Mouse (Mus musculus): ENCODE results near the gene Olfr1283. TPM values are rescaled to one million over a fixed set of nuclear protein-coding genes. Genes with fewer than 3 reads are reported as not detected.
"Not testable (repeated sequence)": the region's sequence is repeated elsewhere in the genome, so short reads cannot be mapped to it uniquely, and the experiment has no call there.

Gene Olfr1283
- total RNA-seq (2015) (not detected in 2 replicates), total RNA-seq (2017) (not detected in 2 replicates)

GRCm38 (mm10) chr2:111366490-111366889, at the start of gene Olfr1283:
Gene Olfr1283, plus strand, starts transcription at chr2:111366790.
- ATAC-seq (ENCODE audit: poor library complexity, severe bottlenecking): no peak

GRCm38 (mm10) chr2:111326220-111326619, 40.4 kb upstream of the Olfr1283 start, which contains the start of gene Olfr1281:
Gene Olfr1281, plus strand, starts transcription at chr2:111326520.
- no peak for ATAC-seq (ENCODE audit: poor library complexity, severe bottlenecking)

- not testable (repeated sequence) for ATAC-seq (ENCODE audit: poor library complexity, severe bottlenecking)
These were observed 32.9 kb upstream of the Olfr1283 start for GRCm38 (mm10) chr2:111333721-111334120.

GRCm38 (mm10) chr2:111335976-111336375, 30.6 kb upstream of the Olfr1283 start, which contains the start of gene Olfr1282:
Gene Olfr1282, minus strand, starts transcription at chr2:111336076.
- ATAC-seq (ENCODE audit: poor library complexity, severe bottlenecking): no peak

GRCm38 (mm10) chr2:111375222-111375621, 8.6 kb downstream of the Olfr1283 start, which contains the start of gene Olfr1284:
Gene Olfr1284, plus strand, starts transcription at chr2:111375522.
- no peak for ATAC-seq (ENCODE audit: poor library complexity, severe bottlenecking)

Other genes starting within 250 kb of the Olfr1283 start
- gene Gm15130, start 213.9 kb upstream of the Olfr1283 start, total RNA-seq (2015): not detected in 2 replicates
- not detected in 2 replicates for gene Gm15130, start 213.9 kb upstream of the Olfr1283 start, total RNA-seq (2017)
- gene 4930430A15Rik, start 137.2 kb upstream of the Olfr1283 start, total RNA-seq (2015): not detected in 2 replicates
- gene 4930430A15Rik, start 137.2 kb upstream of the Olfr1283 start, total RNA-seq (2017): not detected in 2 replicates
- not detected in 2 replicates for gene Olfr1275, start 131.5 kb upstream of the Olfr1283 start, total RNA-seq (2015)
- gene Olfr1275, start 131.5 kb upstream of the Olfr1283 start, total RNA-seq (2017): not detected in 2 replicates
- not detected in 2 replicates for gene Olfr1276, start 112.3 kb upstream of the Olfr1283 start, total RNA-seq (2015)
- not detected in 2 replicates for gene Olfr1276, start 112.3 kb upstream of the Olfr1283 start, total RNA-seq (2017)
- gene Olfr1277, start 92.7 kb upstream of the Olfr1283 start, total RNA-seq (2015): not detected in 2 replicates
- gene Olfr1277, start 92.7 kb upstream of the Olfr1283 start, total RNA-seq (2017): not detected in 2 replicates
- not detected in 2 replicates for gene Olfr1278, start 76.7 kb upstream of the Olfr1283 start, total RNA-seq (2015)
- gene Olfr1278, start 76.7 kb upstream of the Olfr1283 start, total RNA-seq (2017): not detected in 2 replicates
- not detected in 2 replicates for gene Olfr1279, start 66.2 kb upstream of the Olfr1283 start, total RNA-seq (2015)
- gene Olfr1279, start 66.2 kb upstream of the Olfr1283 start, total RNA-seq (2017): not detected in 2 replicates
- not detected in 2 replicates for gene Olfr1280, start 52.8 kb upstream of the Olfr1283 start, total RNA-seq (2015)
- not detected in 2 replicates for gene Olfr1280, start 52.8 kb upstream of the Olfr1283 start, total RNA-seq (2017)
- gene Olfr1281, start 40.3 kb upstream of the Olfr1283 start, total RNA-seq (2015): not detected in 2 replicates
- gene Olfr1281, start 40.3 kb upstream of the Olfr1283 start, total RNA-seq (2017): not detected in 2 replicates
- not detected in 2 replicates for gene Olfr1282, start 30.7 kb upstream of the Olfr1283 start, total RNA-seq (2015)
- not detected in 2 replicates for gene Olfr1282, start 30.7 kb upstream of the Olfr1283 start, total RNA-seq (2017)
- not detected in 2 replicates for gene Olfr1284, start 8.7 kb downstream of the Olfr1283 start, total RNA-seq (2015)
- gene Olfr1284, start 8.7 kb downstream of the Olfr1283 start, total RNA-seq (2017): not detected in 2 replicates
- gene Olfr1286, start 56.3 kb downstream of the Olfr1283 start, total RNA-seq (2015): not detected in 2 replicates
- 0.18 TPM in 1 of 2 replicates, not detected in the other for gene Olfr1286, start 56.3 kb downstream of the Olfr1283 start, total RNA-seq (2017)
- not detected in 2 replicates for gene Olfr1287, start 82.4 kb downstream of the Olfr1283 start, total RNA-seq (2015)
- gene Olfr1287, start 82.4 kb downstream of the Olfr1283 start, total RNA-seq (2017): not detected in 2 replicates
- gene Olfr1288, start 107.3 kb downstream of the Olfr1283 start, total RNA-seq (2015): not detected in 2 replicates
- not detected in 2 replicates for gene Olfr1288, start 107.3 kb downstream of the Olfr1283 start, total RNA-seq (2017)
- gene Olfr1289, start 114.0 kb downstream of the Olfr1283 start, total RNA-seq (2015): not detected in 2 replicates
- not detected in 2 replicates for gene Olfr1289, start 114.0 kb downstream of the Olfr1283 start, total RNA-seq (2017)
- not detected in 2 replicates for gene Olfr1290, start 127.0 kb downstream of the Olfr1283 start, total RNA-seq (2015)
- gene Olfr1290, start 127.0 kb downstream of the Olfr1283 start, total RNA-seq (2017): not detected in 2 replicates
- not detected in 2 replicates for gene Olfr1291-ps1, start 130.4 kb downstream of the Olfr1283 start, total RNA-seq (2015)
- gene Olfr1291-ps1, start 130.4 kb downstream of the Olfr1283 start, total RNA-seq (2017): not detected in 2 replicates
- gene Olfr1293-ps, start 158.4 kb downstream of the Olfr1283 start, total RNA-seq (2015): not detected in 2 replicates
- gene Olfr1293-ps, start 158.4 kb downstream of the Olfr1283 start, total RNA-seq (2017): not detected in 2 replicates
- gene Olfr1294, start 173.5 kb downstream of the Olfr1283 start, total RNA-seq (2015): not detected in 2 replicates
- not detected in 2 replicates for gene Olfr1294, start 173.5 kb downstream of the Olfr1283 start, total RNA-seq (2017)
- gene Olfr1295, start 202.9 kb downstream of the Olfr1283 start, total RNA-seq (2015): not detected in 2 replicates
- gene Olfr1295, start 202.9 kb downstream of the Olfr1283 start, total RNA-seq (2017): not detected in 2 replicates